Mouse (Mus musculus) forelimb bud, embryonic 11.5 days (tissue): ENCODE measurements around the gene Lrp11.
"Not testable (repeated sequence)": the region's sequence is repeated elsewhere in the genome, so short reads cannot be mapped to it uniquely, and the experiment has no call there.

Source experiments
- DNase-seq: peaks from one replicate; pipeline ENCODE4 v3.0.0-alpha.2; 2012; ENCODE audit warnings: low read depth, low spot score

The Lrp11 gene

DNA sequence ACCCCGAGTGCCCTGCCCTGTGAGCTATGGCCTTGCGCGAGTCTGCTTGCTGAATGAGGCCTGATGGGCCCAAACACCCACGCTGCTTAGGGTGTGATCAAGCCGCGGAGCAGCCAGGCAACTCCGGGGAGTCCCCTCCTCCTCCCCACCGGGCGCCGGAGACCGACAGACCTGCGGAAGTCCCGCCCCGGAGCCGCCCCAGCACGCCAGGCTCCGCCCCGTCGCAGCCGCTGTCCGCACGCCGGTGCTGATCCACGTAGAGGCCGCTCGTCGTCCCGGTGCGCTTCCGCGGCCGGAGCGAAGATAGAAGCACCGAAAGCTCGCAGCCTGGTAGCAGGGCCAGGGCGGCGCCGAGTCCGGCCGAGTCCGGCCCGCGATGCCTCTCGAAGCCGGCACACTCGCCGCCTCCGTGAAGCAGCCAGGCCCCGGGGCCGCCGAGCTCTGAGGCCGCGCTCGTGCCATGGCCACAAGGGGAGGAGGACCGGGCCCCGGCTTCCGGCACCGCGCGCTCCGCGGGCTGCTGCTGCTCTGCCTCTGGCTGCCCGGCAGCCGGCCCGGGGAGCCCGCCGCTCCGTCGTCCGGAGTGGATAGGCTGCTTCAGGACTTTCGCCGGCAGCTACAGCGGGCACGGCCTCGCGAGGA, at the start of gene Lrp11:
Gene Lrp11, plus strand, starts transcription at position 209 of the 642 bp plus-strand sequence.
- peak; percentile 80 for DNase-seq

DNA sequence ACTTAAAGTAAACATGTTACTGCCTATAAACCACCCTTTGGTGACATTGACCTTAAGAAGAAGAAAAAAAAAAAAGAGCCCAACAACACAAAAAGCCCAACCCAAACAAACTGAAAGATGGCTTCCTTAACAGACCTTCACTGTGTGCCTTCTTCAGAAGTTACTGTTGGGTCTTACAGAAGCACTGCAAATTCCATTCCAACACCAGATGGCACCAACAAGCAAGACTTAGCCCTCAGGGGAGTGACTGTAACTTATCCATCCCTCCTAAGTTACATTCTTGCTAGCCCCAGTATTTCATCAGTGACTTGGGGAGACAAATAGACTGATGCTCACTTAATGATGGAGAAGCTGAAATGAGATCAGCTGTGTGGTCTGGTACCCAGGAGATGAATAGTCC, 11.6 kb upstream of the Lrp11 start:
- no peak for DNase-seq

DNA sequence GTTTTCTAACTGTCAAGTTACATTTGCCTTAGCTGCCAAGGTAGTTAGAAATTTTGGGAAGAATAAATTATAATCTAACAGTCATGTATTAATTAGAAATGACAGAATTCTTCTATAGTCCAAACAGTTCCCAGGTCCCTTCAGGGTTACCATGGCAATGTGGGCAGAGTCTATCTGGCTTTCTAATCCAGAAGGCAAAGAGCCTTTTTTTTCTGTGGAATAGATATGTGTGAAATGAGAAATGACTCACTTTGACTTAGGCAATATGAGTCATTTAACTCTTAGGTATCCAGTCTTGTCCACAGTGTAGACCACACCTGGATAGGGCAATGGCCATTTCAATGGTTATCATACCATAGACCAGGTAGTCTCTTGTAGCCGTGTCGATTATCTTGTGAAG, 8.2 kb upstream of the Lrp11 start:
- no peak for DNase-seq

DNA sequence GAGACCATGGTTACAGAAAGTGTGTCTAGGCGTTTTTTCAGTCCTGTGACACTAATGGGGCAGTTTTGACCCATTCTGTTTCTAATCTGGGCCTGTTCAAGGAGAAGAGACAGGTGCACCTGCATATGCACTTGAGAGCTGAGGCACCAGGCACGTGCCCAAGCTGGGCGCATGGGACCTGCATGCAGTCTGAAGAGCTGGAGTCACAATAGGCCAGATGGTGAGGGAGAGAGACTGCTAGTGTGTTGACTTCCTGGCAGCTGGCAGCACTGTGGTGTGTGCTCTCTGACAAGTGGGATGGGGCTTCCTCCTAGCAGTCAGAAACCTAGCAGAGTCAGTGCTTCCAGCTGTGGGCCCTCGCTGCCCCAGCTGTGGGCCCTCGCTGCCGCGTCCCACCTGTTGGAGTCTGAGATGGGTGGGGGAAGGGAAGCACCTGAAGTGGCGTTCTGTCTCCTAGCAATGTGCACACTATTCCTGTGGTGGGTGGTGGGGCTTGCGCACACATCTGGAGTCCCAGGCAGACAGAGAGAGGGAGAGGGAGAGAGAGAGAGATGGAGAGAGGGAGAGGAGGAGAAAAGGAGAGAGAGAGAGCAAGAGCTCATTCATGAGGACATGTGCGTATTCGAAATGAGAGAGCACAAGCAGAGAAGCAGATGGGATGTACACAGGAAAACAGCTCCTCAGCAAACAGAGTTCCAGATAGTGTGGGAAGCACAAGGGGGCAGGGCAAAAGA, 7.3 kb upstream of the Lrp11 start:
- DNase-seq: no peak

DNA sequence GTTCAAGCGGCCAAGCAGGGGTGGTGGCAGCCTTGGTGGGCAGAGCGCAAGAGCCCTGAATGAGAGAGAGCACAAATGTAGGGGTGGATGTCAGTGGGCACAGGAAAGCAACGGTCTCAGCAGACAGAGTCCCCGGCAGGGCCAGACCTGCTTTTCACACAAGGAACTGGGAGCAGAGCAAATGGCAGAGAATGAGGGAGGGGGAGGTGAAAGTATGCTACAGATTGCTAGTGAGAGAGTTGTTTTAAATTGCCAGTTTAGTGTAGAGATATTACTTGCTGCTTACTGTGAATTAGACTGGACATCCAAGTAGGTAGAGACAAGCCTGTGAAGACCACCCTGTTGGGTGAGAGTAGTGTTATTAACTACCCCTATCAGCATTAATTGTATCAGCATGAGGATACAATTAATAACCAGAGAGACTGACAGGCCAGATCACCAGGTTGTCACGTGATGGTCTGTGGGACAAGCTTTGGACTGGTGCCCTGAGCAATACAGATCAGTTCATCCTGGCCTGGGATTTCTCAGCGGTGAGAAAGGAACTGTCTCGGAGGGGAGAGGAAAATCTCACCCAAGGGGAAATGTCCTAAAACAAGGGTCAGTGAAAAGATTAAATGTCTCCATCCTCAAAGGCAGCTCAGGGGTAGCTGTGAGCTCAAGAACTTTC, 6.6 kb upstream of the Lrp11 start:
- DNase-seq: no peak

DNA sequence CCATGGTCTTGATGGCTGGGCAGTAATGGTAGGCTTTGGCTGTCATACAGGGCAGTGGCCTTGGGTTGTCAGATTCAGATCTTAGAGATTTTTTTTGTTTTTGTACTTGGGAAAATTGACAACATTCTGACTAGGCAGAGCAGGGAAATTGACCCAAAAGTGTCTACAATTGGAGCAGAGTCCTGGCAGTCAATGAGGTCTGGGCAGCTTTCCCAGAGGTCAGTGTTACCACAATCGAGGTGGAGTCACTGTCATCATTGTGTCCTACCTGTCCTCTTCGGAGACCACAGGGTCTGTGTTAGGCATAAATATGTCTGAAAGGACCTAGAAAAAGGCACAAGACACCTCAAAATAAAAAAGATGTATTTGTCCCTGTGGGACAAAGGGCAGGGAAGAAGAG, 2.8 kb upstream of the Lrp11 start:
- no peak for DNase-seq

DNA sequence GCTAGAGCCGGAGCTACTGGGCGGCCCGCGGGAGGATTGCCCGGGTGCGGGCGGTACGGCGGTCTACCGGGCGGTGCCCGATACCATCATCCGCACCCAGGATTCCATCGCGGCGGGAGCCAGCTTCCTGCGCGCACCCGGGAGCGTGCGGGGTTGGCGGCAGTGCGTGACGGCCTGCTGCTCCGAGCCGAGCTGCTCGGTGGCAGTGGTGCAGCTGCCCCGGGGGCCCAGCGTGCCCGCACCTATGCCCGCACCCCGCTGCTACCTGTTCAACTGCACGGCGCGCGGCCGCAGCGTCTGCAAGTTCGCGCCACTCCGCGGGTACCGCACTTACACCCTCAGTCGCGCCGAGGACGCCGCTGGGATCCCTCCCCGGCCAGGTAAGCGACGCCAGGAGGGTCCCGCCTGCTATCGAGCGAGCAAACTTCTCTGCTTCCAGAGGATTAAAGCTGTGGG, 662 bp downstream of the Lrp11 start:
- no peak for DNase-seq

DNA sequence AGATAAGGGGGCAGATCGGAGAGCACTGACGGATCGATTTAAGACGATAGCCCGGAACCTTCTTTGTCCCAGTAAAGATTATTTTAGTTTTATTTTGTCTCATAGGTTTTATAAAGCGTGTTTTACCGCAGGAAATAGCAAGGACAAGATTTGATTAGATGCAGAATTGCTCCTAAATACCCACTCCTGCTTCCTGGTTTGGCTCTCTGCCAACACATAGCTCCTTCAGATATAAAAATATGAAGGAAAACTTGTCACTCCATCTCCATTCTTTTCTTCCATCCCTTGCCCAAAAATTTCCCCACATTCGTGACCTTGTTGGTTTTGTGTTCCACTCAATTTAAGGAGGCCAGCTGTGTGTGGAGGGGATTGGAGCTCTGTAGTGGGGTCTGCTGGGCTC, 1.2 kb downstream of the Lrp11 start:
- no peak for DNase-seq

DNA sequence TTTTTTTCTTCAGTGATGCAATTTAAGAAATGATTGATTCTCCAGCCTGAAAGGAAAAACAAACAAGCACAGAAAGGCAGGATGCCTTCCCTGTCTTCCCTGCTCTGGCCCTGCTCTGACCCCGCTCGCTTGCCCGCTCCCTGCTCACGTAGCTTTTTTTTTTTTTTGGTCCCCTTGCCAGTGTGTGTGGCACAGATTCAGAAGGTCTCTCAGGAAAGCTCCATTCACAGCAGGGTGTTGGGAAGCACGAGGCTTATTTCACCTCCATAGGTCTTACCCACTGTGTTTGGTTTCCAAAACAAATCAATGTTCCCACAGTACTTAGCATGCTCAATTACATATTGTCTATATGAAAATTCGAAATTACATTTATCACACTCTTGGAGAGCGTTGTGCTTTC, 5.2 kb downstream of the Lrp11 start:
- no peak for DNase-seq

DNA sequence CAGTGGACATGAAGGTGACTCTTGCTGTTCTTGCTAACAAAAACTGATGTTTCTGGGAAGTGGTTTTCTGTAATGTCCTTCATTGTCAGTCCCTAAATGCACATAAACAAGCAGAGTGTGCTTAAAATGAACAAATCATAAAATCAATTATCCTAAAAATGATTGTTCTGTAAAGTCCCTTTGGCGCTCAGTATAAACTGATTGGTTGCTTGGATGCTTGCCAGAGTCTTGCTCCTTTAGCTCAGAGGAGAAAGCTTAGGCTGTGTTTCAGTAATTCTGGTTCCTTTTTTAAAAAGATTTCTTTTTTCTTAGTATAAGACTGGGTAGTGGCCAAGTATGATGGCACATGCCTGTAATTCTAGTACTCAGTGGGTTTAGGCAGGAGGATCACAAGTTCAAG, 6.7 kb downstream of the Lrp11 start:
- DNase-seq: no peak

DNA sequence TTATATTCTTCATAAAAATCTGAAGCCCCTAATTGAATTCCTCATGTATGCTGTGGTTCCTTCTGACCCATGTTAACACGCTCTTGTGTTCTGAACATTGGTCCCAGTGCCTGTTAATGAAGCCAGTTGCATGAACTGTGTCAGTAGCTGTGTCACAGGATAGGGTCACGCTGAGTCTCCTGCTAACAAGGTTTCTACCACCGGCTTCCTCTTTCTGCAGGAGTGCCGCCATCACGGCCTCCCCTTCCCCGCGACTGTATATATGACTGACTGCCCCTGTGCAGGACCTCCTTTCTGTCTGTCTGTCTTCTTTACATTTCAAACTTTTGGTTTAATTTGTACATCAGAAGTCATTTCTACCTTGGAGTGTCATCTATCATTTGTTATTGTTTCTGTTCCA, 8.6 kb downstream of the Lrp11 start:
- DNase-seq: no peak

DNA sequence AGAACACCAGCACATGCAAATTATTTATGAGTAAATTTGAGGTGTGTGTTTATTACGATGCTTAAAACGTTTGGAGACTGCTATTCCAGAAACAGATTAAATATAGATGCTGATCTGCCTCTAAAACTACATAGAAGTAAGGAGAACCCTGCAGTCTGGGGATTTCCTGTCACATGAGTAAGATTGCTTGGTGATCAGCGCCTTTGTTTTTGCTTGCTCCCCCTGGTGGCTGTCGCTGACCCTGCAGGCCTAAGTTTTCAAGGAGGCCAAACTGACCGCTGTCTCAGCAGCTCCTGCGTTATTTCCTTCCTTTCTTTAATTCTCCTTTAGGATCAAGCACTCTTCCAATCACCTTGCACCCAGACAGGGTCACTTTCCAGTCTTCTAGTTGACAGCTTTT, 11.0 kb downstream of the Lrp11 start:
- peak; percentile 76 for DNase-seq

DNA sequence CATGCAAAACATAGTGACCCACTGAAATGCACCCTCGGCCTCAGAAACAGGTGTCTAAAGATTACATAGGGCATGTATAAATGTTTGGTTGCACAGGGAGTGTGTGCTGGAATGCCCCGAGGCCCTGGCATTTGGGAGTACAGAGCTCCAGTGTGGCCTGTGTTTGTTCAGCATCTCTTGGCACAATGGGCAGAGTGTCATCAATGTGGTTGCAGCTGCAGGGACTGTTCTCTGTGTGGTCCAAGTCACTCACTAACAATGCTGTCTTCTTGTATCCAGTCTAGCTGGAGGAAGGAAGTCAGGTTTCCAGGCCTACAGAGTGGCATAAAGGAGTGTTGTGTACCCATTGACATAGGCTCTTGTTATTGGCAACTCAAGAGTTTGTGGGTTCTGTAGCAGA, 15.6 kb downstream of the Lrp11 start:
- no peak for DNase-seq

DNA sequence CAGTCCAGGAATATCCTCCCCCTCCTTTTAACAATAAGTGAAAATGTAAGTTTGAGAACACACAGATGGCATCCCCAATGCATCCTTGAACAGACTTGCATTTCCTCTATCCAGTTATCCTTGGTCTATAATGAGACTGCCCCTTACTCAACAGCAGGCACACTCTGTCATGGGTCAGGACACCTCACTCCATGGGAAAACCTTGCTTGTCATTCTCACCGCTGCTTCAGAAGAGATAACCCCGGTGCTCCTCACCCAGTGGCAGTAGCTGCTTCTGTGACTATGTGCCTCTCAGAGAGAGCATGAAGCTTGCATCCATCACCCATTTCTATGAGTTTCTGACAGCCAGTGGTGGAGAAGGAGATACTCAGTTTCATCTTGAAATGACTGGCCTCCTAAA, 16.8 kb downstream of the Lrp11 start:
- DNase-seq: no peak

DNA sequence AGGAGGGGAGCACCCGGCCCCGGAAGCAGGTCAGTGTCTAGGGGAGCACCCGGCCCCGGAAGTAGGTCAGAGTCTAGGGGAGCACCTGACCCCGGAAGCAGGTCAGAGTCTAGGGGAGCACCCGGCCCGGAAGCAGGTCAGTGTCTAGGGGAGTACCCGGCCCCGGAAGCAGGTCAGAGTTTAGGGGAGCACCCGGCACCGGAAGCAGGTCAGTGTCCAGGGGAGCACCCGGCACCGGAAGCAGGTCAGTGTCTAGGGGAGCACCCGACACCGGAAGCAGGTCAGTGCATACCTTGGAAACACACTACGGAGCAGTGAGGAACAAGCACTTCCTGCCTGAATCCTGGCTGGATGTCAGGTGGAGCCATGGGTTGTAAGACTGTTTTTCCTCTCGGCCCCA, 19.0 kb downstream of the Lrp11 start:
- no peak for DNase-seq

DNA sequence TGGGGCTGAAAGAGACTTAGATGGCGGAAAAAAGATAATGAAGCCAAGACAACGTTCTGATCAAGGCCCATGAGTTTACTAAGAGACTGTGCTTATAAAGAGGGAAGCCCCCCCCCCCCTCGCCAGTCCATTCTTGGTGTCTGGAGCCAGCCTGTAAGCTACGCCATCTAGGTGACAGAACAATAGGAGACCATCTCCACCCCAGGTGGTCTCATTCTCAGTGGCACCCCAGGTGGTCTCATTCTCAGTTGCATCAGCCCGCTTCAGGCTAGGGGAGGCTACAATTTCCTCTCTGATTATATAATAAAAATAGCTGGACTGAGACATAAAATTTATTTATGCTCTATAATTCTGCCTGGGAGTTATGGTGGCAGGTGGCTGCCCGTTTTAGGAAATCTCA, 22.0 kb downstream of the Lrp11 start:
- DNase-seq: no peak

DNA sequence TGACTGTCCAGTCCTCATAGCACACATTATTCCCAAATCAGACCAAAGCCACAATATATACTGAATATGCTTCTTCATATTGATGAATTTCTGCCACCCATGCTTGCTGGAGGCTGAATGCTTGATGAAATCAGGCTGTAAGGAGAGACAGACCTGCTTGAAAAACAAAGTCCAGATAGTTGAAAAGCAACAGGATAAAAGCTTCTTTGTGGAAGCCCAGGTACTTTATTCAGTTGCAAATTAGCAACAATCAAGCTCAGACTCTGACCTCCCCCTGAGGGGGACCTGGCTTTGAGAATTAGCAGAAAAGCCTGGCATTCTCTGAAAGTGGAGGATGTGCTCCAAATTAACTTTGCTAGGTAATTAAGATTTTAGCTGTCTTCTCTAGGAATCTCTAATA, 22.6 kb downstream of the Lrp11 start:
- not testable (repeated sequence) for DNase-seq

DNA sequence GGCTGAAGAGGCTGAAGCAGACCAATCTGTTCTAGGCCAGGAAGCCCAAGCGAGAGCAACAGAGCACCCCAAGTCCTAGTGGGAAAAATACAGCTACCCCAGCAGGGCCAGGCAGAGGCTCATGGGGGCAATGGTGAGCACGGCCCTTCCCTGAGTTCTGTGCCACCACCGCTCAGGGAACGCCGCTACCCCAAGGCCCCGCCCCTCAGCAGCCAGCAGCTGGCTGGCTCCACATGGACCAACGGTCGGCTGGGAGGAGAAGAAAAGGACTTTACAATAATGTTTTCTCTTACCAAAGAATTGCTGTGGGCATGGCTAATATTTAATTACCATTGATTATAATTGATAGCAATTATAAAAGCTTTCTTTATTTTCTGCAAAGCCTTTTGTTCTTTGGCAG, 25.2 kb downstream of the Lrp11 start:
- no peak for DNase-seq

DNA sequence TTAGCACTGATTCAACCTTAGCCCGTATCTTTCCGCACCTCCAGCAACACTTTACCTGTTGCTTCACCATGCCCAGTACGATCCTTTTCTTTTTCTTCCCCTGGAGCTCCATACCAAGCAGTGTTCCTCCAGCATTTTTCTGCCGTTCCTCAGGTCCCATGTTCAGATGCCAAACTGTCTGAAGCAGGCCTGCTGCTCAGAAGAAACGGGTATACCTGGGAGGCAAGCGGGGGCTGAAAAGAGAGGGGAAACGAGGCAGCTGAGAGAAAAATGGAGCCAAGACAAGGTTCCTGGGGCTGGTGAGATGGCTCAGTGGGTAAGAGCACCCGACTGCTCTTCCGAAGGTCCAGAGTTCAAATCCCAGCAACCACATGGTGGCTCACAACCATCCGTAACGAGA, 27.5 kb downstream of the Lrp11 start:
- not testable (repeated sequence) for DNase-seq

DNA sequence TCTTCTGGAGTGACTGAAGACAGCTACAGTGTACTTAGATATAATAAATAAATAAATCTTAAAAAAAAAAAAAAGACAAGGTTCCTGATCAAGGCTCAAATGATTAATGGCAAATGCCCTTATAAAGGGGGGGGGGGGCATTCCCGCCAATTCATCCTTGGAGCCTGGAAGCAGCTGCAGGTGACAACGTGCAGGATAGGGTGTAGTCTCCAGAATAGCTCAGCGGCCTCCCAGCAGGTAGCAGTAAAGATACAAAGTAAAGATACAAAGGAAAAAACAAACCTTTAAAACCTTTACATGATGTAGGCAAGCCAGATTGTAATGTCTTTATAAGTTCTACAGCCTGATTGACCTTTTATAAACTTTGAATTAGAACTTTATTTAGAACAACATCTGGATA, 28.0 kb downstream of the Lrp11 start:
- not testable (repeated sequence) for DNase-seq

DNA sequence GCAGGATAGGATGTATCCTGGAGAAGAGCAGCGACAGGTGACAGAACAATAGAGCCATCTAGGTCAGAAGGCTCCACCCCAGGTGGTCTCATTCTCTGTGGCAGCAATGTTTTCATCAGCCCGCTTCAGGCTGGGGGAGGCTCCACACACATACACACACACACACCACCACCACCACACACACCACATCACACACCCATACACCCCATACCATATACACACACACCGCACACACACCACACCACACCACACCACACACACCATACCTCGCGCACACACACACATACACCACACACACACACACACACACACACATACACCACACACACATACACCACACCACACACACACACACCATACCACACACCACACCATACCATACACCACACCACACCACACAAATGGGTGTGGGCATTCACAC, 30.2 kb downstream of the Lrp11 start:
- no peak for DNase-seq

DNA sequence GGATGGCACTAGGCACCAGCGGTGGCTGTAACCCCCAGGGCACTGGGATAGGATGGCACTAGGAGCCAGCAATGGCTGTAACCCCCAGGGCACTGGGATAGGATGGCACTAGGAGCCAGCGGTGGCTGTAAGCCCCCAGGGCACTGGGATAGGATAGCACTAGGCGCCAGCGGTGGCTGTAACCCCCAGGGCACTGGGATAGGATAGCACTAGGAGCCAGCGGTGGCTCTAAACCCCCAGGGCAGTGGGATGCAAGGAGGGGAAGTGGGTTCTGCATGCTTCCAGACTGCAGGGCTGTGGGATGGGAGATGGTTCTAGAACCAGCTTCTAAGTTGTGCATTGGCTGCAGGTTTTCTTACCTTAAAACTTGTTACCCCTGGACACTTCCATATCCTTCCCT, 31.1 kb downstream of the Lrp11 start:
- no peak for DNase-seq

DNA sequence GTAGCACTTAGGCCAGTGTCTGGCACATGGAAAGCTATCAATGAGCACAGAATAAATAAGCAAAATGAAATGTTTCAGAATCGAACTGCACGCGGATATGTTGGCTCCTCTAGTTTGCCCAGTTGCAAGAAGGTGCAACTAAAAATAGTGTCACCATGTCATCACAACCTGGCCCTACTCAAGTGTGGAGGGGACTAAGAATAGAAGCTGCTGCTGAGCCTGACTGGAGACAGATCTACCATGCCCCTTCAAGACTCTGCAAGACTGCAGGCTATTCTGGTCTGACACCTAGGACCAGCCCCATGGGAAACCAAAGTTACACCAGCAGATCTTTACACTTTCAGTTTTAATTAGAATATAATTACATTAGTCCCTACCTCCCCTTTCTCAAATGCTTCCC, 32.8 kb downstream of the Lrp11 start:
- no peak for DNase-seq
